Mouse (Mus musculus) retina, postnatal 7 days (tissue): ENCODE data around the gene Csrnp1.

Experiments
- DNase-seq: peaks from one replicate; pipeline ENCODE4 v3.0.0-alpha.2; 2012; ENCODE audit warnings: low read depth, low spot score

Gene Csrnp1

DNA sequence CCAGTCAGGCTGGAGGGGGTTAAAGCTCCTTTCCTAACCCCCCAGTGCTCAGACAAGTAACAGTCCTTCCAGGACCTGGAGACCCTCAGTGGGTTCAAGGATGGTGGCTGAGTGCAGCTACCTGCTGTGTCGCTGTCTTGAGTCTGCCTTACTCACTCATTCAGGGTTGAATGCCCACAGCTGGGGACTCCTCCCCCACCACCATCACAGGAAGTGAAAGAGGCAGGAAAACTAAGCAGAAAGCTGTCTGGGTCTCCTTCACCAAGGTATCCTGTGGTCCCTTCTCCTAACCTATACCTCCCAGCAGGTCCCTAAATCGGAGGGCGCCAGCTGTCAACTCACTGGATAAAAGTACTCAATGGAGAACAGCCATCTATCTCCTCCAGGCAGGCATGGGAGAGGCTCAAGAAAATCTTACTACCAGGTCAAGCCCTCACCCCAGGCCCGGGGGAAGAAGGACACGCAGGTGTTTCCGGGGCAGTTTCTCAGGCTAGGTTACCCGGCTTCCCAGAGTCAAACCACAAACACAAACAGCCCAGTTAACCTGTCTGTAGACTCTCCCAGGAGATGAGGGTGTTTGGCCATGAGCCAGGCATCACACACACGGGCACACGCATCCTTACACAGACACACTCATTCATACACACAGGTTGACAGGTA lies 6.2 kb downstream of the Csrnp1 start:
- DNase-seq = no peak

DNA sequence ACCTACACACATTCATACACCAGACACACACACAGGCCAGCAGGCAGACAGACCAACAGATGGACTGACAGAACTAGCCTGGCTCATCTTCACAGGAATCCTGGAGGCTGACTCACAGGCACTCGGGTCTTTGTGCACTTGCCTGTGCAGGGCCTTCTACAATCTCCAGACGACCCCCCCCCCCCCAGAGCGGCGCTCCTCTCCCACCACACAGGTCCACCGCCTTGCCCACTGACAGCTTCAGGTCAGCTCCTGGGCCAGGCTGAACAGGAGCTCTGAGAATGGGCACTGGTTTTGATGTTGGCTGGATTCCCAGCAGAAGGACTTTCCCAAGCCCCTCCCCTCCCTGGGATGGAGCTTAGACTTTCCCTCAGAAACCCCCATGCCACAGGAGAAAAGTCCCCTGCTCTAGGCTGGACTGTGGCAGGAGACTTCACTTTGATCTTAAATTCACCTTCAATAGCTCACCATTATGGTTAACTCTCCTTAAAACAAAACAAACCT lies 6.8 kb downstream of the Csrnp1 start:
- no peak for DNase-seq

GRCm38 (mm10) chr9:119976704-119977556 lies 7.5 kb downstream of the Csrnp1 start:
- DNase-seq = no peak

DNA sequence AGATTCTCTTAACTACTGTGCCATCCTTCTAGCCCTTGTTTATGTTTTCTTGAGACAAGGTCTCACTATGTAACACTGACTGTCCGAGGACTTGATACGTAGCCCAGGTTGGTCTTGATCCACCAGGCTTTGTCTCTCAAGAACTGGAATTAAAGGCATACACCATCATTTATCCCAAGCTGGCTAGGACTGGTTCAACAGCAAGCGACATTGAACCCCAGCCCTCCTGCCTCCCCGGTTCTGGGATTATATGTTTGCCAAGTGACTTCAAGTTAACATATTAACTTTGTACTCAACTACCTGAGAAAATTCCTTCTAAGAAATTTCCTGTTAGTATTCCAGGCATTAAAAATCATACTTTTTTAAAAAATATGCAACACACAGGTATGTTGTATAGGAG lies 9.2 kb downstream of the Csrnp1 start:
- no peak for DNase-seq

- DNase-seq = no peak
Measured at GRCm38 (mm10) chr9:119974609-119975008, 9.8 kb downstream of the Csrnp1 start.

DNA sequence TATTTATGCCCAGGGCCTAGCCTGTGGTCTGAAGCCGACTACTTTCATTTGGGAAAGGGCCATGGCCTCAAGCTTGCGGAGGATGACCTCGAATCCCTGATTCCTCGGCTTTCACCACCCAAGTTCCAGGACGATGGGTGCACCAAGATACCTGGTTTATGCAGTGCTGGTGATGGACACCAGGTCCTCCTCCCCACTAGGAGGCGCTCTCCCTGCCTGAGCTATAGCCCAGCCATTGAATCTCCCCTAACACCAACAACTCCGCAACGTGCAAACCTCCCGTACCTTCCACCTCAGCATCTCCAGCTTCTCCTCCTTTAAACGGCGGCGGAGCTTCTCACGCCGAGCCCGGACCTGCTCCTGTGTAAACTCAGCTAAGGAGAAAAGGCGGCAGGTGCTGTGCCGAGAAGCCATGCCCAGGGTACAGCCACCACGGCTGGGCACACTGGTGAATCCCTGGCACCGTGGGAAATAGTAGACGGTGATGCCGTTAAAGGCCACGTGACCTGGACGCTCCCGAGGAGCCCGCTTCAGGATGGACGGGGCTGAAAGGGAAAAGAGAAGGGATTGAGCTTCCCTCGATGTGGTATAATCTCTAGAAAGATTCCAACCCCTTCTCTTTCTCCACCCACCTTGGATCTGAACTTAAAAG lies 10.5 kb downstream of the Csrnp1 start:
- DNase-seq = no peak

DNA sequence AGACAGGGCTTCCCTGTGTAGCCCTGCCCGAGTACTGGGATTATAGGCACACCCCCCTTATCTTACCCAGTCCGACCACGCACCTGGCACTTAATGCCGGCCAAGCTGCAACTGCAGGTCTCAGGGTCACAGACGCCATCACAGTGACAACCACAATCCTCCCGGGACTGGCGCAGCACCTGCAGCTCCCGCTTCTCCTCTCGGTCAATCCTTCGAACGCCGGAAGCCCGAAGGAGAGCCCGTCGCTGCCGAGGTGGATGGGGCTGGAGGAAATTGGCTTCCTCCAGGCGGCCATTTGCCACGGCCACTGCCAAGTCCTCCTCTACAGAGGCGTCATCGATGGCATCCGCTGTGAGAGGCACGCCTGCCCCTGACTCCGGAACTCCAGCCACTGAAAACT lies 11.2 kb downstream of the Csrnp1 start:
- DNase-seq = no peak

DNA sequence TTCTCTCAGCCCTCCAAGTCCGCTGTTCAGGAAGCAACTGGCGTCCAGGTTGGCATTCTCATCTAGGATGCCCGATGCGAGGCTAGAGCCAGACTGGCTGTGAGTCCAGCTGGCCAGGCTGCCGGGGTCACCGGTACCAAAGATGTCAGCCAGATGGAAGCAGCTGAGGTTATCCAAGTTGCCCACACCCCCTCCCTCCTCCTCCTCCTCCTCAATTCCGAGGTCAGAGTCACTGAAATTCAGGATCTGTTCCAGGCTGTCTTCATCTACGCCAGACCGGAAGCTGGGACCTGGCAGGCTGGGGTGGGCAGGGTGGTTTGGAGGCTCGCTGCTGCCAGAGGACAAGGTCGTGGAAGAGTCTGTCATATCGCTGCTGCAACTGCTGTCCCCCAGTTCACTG lies 11.9 kb downstream of the Csrnp1 start:
- DNase-seq = no peak

DNA sequence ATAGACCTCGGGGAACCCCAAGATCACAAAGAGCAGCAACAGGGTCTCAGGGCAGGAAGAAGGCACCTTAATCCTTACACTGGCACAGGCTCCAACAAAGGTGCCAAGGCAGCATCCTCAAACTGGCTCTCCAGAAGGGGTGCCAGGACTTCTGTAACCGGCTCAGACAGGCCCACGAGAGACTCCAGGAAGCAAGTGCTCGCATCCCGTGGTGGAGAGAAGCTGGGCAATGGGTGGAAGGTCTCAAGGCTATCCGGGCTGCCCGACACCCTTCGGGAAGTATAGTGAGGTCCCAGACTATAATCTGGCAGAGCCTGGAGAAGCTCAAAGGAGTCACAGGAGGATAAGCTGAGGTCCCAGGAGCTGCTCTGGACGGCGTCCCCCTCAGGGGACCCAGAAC lies 12.3 kb downstream of the Csrnp1 start:
- no peak for DNase-seq

- DNase-seq = no peak
Measured at GRCm38 (mm10) chr9:119970763-119971656, 13.4 kb downstream of the Csrnp1 start.

DNA sequence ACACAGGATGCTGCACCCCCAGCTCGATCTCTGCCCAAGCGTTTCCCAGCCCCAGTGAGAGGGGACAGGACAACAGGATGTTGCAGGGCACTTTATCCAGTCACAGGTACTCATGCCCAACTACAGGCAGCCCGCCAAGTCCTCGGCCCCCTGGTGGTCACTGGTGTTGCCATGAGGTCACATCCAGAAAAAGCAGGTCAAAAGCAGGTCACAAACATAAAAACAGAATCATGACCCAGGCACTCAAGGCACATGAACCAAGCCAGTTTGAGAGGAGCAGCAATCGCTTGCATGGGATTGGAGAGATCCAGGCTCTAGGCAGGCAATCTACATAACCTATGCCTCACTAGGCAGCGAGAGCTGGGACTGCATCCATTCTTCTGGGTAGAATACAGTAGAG lies 14.2 kb downstream of the Csrnp1 start:
- no peak for DNase-seq

DNA sequence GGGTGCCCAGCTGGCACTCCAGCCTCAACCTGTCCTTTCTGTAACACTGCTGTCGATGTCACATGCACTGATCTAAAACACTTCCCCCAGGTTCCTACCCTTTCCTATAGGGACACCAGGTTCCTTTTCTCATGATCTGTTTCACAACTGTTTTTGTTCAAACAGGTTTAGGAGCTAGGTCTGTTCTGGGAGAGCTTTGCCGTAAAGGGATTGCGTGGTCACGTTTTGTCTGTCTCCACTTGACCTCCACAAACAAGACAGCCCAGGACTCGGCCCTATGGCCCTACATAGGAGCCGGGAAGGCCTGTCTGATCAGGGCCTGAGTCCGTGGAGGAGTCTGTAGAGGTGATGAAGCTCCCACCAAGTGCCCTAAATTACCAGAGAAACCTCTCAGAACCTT lies 14.6 kb downstream of the Csrnp1 start:
- DNase-seq = no peak

- no peak for DNase-seq
Measured at GRCm38 (mm10) chr9:119966221-119966910, 18.1 kb downstream of the Csrnp1 start.

GRCm38 (mm10) chr9:119965186-119965585 lies 19.3 kb downstream of the Csrnp1 start:
- DNase-seq = no peak

DNA sequence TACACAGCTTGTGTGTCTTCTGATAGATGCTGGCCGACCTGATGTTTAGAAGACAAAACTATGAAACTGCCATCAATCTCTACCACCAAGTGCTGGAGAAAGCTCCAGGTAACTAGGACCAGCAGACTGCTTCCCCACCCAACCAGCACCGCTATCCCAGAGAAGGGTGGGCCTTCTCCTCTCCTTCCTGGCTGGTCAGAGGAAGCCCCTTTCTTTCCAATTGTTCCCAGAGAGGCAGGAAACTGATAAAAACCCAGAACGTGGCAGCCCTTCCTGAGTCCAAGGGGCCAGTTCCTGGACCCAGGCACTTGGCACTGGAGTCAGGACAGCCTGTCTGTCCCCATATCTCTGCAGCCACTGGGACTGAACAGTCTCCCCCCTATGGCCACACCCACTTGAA lies 20.3 kb downstream of the Csrnp1 start:
- no peak for DNase-seq

DNA sequence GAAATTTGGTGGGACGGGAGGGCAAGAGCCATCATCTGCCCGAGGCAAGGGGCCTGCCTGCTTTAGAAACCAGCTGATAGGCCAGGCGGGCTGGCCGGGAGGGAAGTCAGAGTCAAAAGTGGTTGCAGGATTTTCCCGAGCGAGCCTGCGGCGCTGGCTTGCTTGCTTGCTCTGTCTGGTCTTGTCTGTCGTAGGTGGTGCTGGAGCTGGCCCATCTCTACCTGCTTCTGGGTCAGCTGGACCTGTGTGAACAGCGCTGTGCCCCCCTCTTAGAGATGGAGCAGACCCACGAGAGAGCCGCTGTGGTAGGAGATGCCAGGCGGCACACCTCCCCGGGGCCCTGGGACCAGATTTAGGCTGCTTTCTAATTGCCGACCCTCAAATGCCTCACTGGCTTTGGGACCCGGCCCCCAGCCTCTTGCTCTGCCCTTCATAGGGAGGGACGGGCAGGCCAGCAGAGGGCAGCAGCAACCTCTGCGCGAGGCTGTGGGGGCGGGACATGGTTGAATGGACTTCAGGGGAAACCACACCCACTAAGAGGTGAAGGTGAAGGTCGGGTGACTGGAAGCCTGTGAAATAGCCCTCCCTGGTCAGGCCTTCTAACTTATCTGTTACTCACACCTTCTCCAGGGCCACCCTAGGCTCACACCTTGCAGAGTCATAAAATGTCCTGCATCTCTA lies 21.3 kb downstream of the Csrnp1 start:
- DNase-seq = no peak

DNA sequence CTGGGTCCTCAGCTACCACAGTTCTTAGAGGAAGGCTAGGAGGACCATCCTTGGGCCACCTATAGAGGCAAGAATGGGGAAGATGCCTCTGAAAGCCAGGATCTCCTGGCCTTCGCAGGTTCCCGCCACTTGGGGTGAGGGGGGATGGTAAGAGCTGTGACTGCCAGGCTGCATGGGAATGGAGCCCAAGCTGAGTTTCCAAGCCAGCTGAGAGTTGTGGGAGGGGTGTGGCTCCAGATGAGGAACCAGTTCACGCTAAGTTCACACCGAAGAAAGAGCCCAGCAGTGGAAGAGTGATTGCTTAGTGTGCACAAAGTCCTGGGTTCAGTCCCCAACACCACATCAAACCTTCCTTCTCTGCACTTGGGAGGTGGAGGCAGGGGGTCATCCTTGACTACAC lies 22.2 kb downstream of the Csrnp1 start:
- DNase-seq = no peak

- DNase-seq = no peak
Measured at GRCm38 (mm10) chr9:119958835-119959234, 25.6 kb downstream of the Csrnp1 start.

GRCm38 (mm10) chr9:119951388-119951787 lies 33.1 kb downstream of the Csrnp1 start:
- DNase-seq = no peak

DNA sequence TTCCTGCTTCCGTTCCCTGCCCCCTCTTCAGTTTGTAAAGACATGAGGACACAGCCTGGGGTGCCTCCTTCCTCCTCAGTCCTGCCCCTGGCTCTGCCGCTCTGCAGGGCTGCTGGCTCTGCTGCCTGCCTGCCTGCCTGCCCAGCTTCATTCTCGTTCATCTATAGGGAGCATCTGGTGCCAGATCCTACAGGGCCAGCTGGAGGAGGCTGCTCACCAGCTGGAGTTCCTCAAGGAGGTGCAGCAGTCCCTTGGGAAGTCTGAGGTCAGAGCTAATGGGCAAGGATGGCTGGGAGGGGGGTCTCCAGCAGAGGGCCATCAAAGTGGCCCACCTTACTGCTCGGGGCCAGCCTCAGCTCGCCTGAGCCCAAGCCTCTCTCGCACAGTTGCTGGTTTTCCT lies 34.0 kb downstream of the Csrnp1 start:
- no peak for DNase-seq
